Mouse (Mus musculus) cerebellum, postnatal 14 days (tissue): Measurements from ENCODE around the gene Fars2.

Experiments used
- DNase-seq, 2 experiments: peaks; one replicate each; pipeline ENCODE4 v3.0.0; 2021; ENCODE audit warnings: mixed read lengths in 2 of 2

Fars2 gene

DNA sequence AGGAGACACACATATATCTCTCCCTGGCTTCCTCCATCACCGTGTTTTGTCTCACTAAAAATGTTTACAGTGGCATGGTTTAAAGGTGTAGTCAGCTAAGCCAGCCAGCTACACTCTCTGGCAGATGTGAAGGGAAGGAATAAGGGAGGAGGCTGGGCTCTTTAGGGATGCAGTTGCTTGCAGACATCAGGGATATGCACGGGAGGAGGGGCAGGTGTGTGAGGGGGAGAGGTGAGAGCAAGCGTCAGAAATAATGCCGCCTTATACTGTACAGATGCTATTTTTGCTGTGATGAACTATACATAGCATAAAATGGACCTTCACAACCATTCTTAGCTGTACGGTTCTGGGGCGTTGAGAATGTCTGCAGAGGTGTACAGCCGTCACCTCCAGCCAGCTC lies 467.0 kb downstream of the Fars2 start:
- no peak for DNase-seq

DNA sequence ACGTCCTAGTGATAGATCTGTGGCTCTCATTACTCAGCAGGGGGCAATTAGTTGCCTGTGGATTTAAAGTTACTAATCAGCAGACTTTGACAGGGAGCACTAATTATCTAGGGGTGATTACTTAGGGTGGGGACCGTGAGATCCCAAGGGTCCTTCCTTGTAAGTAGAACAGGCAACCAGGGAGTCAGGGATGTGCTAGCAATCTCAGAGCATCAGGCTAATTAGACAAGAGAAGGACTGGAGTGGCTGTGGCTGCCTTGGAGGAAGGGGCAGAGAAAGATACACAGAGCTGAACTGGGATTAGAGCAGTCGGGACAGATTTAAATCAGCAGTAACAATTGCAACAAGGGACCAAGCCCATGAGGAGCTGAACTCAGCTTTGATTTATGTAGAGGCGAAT lies 471.9 kb downstream of the Fars2 start:
- DNase-seq = no peak

DNA sequence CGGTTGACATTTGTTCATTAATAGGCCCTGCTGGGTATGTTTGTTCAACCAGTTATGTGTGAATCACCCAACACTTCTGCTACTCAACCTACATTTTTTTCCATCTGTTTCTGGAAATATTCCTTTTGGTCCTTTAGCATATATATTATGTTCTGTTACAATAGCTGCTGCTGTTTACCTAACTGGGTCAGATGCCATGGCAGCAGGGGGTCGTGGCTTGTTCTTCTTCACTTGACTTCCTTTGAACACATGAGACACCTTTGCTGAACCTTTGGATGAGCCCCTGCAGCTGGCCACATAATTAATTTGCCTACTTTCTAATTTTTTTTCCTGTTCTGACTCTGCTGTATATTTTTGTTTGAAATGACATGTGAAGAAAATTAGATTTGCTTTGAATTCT lies 475.1 kb downstream of the Fars2 start:
- DNase-seq = peak in 1 of 2 experiments; percentile 55

DNA sequence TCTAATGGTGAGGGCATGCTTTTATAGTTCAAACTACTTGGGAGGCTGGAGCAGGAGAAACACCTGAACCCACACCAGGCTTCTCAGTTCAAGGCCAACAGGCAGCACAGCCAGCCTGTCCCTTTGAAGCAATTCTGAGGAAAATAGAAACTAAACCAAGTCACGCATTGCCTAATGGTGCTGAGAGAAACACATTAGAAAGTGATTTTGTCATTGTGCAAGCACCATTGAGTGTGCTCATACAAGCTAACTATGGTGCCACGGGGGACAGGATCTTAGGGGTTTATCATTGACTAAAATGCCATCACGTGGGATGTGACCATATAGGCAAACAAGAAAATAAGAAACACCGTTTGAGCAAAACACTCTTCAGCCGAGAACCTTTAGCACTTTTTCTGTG lies 489.5 kb downstream of the Fars2 start:
- no peak for DNase-seq

DNA sequence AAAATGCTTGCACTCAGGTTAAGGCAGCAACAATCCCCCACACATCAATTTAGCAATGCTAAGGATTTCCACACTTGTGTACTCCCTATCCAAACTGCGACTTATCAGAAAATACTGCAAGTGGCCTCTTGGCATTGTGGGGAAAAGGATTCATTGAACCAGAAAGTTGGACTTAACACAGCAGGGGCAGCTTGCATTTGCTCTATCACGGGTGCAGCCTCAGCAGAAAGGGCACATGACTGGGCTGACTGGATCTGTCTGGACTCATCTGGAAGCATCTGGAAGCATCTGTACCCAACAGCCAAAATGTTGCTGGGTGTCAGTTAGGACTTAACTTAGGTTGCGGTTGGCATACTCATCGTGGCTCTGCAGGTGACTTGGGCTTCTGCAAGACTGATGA lies 490.7 kb downstream of the Fars2 start:
- no peak for DNase-seq

DNA sequence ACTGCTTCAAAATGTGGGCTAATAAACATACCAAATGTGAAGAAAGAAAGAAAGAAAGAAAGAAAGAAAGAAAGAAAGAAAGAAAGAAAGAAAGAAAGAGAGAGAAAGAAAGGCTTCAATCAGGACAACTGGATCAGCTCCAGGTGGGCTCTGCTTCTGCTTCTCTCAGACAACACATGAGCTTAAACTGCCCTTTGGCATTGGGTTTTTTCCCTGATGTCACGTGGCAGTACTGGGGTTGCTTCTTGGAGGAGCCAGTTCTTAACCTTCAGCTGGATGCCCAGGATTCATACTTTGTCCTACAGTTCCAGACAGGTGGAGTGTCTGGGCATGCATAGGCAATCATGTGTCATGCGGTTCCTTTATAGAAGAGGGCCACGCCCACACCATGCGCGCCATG lies 493.2 kb downstream of the Fars2 start:
- no peak for DNase-seq

DNA sequence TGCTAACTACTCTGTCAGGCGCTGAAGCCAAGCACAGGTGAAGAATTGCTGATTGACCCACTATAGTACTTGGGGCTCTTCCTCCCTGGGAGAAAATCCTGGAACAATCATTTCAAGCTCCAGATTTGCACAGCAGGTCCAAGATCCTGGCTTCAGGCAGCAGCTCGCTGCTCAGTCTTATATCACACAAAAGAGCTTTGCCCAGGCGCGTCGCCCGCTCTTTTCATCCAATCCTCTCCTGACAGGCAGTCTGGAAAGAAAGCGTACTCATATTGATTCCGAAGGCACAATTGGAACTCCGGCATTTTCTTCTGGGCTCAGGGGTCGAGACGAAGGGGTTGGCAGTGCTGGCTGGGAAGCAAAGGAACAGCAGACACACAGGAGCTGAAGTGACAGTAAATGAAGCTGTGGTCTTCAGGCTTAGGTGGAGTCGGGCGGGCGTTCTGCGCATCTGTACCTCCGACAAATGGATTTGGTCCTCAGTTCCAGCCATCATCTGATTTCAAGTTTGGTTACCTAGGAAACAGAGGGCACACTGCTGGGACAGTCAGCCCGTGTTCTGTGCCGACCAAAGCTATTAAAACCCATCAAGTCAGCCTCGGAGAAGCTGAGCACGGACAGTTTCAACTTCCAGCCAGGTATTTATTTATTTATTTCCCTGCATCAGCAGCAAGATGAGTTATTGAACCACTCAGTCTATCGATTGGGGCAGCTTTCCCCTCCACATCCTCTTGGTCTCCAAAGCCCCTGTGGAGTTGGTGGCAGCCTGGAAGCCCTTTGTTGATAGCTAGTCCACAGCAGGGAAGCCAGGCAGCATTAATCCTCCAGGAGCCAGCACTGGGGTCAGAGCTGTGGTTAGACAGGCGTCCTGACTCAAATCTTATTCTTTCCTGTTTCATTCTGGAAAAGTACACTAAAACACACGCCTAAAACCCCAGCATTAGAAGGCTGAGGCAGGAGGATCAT lies 495.9 kb downstream of the Fars2 start:
- peak; percentile 47 to 58 for DNase-seq

DNA sequence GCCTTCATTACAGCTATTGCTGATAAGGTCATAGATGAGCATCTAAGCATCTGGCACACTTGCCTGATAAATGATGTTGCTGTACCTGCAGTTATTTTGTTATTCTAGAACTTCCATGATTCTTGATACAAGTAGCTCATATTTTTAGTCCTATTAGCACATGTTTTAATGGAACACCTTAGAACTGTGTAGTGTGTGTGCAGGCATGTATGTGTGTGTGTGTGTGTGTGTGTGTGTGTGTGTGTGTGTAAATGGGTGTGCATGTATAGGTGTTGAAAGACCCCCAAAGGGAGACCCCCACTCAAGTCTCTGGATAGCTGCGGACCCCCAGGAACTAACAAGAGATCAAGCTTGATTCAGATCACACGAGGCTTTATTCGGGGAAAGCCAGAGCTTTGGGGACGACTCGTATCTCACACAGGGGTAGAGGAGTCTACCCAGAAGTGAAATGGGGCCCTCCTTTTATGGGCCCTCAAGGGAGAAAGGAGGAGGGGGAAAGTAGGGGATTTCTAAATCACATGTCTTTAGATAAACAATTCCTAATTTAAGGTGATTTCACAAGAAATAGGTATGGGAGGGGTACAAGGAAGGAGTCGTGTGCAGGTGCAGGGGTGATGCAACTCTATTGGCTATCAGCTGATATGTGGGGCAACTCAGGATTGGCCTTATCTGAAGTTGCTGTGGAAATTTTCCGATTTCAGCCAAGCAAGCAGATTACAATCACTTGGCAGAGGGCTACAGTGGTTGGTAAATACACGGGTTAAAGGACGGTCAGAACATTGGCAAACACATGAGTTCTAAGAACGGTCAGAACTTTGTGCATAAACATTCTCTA lies 503.5 kb downstream of the Fars2 start:
- no peak for DNase-seq

DNA sequence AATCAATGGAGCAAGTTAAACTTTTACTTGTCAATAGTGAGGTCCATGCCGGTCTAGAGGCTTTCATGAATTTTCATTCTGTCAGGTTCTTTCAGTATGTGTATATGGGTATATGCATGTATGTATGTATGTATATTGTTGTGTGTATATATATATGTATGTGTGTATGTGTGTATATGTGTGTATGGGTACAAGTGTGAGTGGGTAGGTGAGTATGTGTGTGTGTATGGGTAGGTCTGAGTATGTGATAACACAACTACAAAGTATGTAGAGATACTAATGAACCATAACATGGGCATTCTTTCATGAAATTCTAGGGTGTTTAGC lies 504.1 kb downstream of the Fars2 start:
- DNase-seq = no peak

DNA sequence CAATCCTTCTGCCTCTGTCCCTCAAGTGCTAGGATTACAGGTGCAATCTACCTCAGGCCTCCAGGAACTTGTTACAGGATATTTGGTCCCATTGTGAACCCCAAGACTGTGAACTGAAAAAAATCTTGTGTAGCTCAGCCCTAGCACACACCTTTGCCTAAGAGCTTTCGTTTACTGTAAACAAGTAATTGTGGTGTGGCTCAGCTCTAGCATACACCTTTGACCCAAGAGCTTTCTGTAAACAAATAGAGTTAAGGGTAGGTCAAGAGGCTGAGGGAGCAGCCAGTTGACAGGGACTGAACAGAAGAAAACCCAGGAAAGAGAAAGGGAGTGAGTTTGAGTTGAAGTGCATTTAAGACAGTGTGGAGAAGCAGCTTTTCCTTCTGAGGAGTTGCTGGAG lies 506.3 kb downstream of the Fars2 start:
- DNase-seq = no peak

DNA sequence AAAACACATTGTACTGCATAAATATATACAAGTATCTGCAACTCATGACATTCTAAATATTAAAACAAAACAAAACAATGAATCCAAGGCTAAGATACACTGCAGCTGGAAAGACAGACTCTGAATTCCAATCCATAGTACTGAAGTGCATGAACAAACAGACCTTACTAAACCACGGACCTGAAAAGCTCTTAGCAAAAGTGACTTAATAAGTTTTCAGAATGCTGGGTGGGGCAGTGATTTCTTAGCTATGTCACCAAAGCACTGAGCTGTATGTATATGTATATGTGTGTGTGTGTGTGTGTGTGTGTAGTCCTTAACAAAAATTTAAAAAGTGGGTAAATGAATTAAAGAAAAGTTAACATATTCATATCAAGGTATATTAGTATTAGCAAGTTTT lies 511.9 kb downstream of the Fars2 start:
- no peak for DNase-seq

DNA sequence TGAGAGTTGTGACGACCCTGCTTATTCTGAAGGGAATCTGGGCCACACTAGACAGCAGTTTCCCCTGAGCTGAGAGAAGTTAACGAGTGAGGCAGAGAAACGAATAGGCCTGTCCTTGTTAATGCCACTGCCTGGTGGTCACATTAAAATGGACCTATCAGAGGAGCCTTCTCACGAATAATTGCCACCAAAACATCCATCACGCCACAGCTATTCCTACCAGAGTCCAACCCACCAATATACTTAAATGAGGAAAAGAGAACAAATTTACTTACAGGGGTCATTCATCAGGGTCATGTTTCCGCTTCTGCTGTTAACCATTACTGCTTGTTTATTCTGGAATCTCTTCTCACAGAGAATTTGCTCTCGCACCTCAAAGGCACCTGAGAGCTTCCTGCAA lies 531.0 kb downstream of the Fars2 start:
- DNase-seq = no peak

DNA sequence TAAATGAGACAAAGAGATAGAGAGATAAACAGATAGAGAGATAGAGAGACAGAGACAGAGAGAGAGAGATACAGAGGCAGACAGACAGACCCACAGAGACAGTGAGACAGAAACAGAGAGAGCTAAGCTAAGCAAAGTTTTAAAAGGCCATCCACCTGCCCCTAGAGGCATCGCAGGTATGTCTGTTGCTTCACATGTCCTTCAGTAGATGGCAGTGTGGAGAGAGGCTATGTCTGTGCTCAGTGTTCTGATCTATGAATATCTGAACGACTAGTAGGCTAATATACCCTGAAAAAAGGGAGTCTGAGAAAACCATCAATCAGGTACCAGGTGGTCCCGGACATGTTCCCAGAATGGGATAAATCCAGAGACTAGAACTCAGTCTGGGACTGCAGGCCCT lies 537.0 kb downstream of the Fars2 start:
- peak; percentile 14 to 18 for DNase-seq

DNA sequence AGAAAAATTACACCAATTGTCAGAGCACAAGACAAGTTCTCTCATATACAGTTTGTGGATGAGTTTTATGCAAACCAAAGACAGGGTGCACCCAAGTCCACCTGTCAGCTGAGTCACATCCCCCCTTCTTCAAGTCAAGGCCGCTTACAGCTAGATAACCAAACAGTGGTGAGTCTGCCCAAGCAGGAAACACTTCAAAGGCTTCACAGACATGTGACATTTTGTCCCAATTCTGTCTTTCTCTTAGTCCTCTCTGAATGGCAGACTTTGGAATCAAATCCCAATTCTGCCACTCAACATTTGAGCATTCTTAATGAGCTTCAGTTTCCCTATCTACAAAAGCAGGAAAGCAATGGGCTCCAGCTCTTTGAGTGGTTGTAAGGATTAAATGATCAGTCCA lies 562.1 kb downstream of the Fars2 start:
- DNase-seq = no peak

DNA sequence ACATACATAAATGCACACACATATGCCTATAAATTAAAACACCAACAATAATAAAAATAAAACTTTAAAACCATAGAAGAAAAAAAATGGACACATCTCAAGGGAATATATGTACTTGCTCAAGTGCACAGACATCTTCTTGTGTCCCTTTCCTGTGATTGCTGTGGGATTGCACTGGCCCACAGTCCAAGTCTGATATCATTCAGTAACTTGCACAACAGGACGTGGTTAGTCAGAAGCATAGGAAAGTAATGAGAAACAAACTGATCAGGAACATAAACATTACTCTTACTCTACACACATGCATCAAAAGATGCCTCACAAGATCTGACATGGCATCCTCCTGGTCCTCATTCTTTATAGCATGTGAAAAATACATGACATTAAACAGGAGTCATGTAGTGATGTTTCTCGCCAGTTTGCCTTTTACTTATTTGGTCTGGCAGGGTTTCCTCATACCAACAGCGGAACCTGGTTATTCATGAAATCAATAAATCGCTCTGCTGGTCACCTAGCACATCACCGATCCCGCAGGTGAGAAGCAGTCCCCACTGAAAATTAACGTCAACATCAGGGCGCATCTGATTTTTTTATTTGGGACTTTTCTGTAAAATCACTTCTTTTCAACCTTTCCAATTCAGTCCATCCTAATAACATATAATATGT lies 563.6 kb downstream of the Fars2 start:
- no peak for DNase-seq

DNA sequence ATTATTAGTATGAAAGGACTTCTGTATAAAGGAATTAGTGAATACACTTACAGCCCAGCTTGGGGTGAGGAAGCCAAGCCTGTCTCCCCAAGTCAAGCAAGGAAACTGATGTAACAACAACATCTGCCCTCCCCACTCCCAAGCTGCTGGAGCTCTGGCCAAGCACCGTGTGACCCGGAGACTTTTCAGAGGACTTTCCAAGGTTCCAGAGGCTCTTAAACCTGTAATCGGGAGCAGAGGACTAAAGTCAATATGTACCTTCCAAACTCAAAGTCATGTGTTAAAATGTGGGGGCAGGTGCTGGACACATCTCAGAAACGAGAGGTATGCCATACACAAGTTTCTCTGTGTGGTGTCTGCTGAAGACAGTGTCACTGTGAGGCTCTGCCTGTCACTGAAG lies 566.4 kb downstream of the Fars2 start:
- no peak for DNase-seq

DNA sequence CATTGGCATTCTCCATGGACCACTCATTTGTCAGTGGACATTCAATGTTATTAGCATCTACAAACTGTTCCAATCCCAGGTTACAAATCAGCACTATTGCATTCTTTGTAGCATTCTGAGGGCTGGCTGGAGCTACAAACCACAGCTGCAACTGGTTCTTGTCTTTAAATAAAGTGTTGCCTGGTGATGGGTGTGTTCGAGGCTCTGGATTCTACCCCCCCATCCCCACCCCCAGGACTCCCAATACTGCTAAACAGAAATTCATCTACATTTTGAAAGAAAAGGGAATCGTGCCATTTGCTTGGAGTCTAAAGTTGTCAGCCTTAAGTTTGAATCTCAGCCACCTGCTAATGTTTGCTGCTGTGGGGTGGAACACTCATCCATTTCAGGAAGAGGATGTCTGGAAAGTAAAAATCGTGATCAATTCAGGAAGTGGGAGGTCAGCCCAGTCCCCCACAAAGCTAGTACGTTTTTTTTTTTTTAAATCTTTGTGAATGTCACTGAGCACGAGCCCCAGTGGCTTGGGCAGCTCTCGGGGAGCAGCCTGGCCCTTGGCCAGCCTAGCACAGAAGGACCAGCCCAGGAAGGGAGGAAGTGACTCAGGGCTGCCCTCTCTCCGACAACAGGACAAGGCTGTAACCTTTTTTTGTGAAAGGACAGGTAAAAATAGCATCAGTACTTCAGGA lies 578.4 kb downstream of the Fars2 start:
- peak; percentile 72 to 82 for DNase-seq

DNA sequence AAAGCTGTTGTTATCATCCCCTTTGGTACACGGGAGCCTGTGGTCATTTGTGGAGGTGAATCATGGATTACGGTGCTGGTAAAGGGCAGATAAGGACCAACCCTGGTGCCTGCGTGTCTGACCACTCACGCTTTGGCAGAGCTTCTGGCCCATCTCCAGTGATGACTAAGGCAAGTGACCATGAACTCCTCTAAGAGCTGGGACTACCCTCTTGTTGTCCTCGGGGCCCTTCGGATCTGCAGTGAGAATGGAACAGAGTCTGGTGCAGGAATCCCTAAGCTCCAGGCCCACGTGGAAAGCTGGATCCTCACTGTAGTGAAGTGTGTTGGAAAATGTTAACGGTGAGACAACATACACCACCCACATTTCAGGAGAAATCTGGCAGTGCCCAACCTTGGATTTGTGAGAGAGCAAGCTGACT lies 579.1 kb downstream of the Fars2 start:
- peak; percentile 69 to 79 for DNase-seq

DNA sequence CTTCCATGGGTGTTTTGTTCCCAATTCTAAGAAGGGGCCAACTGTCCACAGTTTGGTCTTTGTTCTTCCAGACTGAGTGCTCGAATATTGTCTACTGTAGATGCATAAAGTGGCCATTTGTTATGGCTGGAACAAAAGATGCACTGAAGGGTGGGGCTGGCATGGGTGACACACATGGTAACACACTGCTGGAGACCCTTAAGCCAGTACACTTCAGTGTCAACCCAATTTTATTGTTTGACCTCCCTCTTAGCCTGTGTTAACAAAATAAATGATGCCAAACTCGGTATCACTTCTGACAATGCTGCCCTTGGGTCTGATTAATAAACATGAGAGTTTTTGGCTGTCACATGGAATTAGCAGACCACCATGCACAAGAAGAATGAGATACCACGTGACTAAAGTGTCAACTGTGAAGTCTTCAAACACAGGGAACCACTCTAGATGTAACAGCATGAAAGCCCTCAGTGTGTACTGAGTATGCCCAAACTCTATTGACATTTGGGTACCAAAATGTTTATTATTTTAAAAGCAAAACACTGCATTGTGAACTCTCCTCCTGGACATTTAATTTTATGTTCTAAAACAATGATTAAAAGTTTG lies 590.0 kb downstream of the Fars2 start:
- DNase-seq = no peak

DNA sequence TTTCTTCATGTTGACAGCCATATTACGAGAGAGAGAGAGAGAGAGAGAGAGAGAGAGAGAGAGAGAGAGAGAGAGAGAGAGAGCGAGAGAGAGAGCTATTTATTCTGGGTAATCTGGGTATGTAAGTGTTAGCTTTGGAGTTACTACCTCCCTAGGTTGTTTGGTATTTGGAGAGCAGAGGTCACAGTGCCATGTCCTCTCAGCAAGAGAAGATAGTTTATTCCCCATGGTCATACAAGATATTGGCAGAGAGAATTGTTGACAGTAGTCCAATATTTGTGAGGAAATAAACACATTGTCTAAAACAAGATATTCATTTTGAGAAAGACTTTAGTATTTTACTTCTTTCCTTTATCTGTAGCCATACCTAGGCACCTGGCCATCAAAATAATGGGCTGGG lies 596.9 kb downstream of the Fars2 start:
- no peak for DNase-seq

DNA sequence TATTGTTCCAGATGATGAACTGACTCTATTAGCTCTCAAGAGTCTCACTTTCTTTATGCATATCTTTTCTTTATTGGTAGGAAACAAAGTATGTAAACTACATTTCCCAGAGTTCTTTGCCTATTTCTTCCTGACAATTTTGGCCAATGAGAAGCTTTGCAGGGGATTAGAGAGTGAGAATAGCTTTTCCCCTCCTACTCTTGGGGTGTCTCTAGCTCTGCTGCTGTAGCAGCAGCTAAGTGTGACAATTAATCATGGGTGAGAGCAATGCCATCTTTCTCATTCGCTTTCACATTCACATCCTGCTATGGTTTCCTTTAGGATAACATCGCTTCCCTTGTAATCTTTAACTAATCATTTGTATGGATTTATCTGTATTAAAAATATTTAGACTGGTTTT lies 599.5 kb downstream of the Fars2 start:
- no peak for DNase-seq

DNA sequence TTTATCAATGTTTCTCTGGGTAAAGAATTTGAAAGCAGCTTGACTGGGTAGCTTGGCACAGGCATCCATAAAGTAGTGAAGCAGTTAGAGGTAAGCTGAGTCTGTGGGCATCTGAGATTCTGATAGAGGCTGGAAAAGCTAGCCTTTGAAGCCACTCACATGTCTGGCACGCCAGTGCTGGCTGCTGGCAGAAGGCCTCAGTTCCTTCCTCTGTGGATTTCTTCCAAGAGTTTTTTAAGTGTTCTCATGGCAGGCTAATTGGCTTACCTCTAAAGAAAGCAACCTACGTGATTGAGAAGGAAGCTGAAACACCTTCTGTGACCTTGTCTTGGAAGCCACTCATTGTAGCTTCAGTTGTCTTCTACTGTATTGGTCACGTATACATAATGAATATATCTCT lies 600.2 kb downstream of the Fars2 start:
- DNase-seq = peak; percentile 50 to 60
